Mouse (Mus musculus) kidney, adult 2 months (tissue): ENCODE data around the gene Trrap.

ENCODE experiments used
- CTCF ChIP-seq: fragments of 200-500 bp; conservative IDR thresholded peaks from 2 replicates; pipeline ENCODE4 v1.5.1; 2011; ENCODE audit warnings: low read depth, mild to moderate bottlenecking, control low read depth, low read length, moderate library complexity, mixed read lengths; ENCODE audit not compliant: insufficient read depth, insufficient read length
- POLR2A ChIP-seq: fragments of 200-500 bp; IDR thresholded peaks from one replicate; pipeline ENCODE4 v1.6.1; 2011; ENCODE audit warnings: low read depth, low read length, control low read depth

DNA sequence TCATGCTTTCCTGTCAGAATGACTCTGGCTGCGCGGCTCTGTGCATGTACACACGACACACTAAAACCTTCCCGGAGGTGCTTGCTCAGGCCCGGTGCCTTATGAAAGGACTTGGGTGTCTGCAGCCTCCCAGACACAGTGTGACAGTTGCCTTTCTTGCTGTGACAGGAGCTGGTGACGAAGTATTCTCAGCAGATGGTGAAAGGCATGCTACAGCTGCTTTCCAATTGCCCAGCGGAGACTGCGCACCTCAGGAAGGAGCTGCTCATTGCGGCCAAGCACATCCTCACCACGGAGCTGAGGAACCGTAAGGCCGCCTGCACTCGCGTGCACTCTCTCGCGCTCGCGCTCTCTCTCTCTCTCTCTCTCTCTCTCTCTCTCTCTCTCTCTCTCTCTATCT, 18.9 kb downstream of the Trrap start:
- no peak for TF ChIP-seq CTCF
- TF ChIP-seq POLR2A, result no peak
